Mouse (Mus musculus): ENCODE results near the gene Fstl1.
A peak's percentile ranks its signal among the peaks of the same experiment; 100 is the strongest.

Fstl1 gene

GRCm38 (mm10) chr16:37776860-37777651, at the start of gene Fstl1:
TSS of gene Fstl1 (plus strand) at chr16:37776873.
- DNase-seq (ENCODE audit: extremely low spot score, low spot score): peak; percentile 81

DNA sequence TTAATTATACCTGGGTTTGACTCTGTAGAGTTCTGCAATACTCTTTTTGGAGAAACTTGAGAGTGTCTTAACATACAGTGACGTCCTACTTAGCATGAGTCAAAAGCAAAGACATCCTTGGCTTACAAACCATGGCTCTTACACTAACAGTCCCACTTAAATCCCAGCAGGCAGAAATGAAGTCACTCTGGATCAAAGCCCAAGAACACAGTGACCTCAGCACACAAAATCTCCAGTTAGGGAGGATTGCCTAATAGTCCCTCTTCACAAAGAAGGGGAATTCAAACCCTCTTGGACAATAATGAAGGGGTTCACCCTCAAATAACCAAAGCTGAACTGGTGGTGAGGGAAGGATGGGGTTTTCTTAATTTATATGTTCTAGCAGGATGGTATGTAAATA, 48.0 kb upstream of the Fstl1 start:
- DNase-seq (ENCODE audit: extremely low spot score, low spot score): no peak

GRCm38 (mm10) chr16:37729381-37730150, 47.1 kb upstream of the Fstl1 start:
- DNase-seq (ENCODE audit: extremely low spot score, low spot score): no peak

GRCm38 (mm10) chr16:37730293-37730835, 46.3 kb upstream of the Fstl1 start:
- DNase-seq (ENCODE audit: extremely low spot score, low spot score): no peak

GRCm38 (mm10) chr16:37731431-37731830, 45.2 kb upstream of the Fstl1 start:
- DNase-seq (ENCODE audit: extremely low spot score, low spot score): no peak

DNA sequence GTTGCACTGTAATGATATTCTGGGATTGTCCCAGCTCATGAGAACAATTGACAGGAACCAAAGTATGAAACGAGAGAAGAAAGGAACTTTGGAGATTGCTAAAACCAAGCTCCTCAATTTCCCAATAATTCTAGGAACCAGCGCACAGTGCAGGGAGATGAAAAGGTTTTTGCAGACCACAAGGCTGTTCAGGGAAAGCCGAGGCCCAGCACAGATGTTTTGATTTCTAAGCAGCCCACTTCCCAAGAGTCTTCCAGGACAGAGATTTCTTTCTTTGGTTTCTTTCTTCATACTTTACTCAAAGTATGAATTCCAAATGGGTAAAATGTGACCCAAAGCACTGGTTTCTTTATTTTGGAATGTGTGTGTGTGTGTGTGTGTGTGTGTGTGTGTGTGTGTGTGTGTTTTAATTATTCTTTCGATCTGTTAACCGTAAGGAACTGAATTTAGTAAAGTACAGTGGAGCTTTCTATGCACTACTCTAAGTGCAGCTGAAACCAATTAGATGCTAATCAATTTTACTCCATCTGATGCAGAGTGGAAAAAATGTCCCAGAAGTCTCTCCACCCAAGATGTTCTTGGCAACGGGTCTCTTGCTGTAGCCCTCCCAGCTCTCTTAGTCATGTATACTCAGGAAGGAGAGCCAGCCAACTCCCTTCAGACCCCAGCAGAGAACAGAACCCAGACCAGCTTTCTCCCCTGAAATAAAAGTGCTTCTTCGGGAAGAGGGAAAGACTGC, 44.5 kb upstream of the Fstl1 start:
- no peak for DNase-seq (ENCODE audit: extremely low spot score, low spot score)

DNA sequence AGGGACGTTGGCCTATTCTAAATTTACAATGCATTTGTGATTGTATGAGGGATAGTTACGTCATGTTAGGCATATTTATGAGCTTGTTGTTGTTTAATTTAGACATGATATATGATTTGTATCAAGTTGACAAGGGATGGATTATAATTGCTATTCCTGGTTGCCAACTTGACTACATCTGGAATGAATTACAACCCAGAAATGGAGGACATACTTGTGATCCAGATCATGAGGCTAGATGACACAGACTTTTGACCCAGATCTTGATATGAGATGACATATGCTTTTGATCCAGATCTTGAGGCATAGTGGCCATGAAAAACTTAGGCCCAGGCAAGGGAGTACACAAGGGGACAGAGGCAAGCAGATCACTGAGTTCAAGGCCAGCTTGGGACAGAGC, 36.6 kb upstream of the Fstl1 start:
- DNase-seq (ENCODE audit: extremely low spot score, low spot score): no peak

- DNase-seq (ENCODE audit: extremely low spot score, low spot score): no peak
These were observed 34.4 kb upstream of the Fstl1 start for GRCm38 (mm10) chr16:37742266-37742665.

GRCm38 (mm10) chr16:37752876-37753275, 23.8 kb upstream of the Fstl1 start:
- DNase-seq (ENCODE audit: extremely low spot score, low spot score): no peak

GRCm38 (mm10) chr16:37753809-37754208, 22.9 kb upstream of the Fstl1 start:
- DNase-seq (ENCODE audit: extremely low spot score, low spot score): no peak

DNA sequence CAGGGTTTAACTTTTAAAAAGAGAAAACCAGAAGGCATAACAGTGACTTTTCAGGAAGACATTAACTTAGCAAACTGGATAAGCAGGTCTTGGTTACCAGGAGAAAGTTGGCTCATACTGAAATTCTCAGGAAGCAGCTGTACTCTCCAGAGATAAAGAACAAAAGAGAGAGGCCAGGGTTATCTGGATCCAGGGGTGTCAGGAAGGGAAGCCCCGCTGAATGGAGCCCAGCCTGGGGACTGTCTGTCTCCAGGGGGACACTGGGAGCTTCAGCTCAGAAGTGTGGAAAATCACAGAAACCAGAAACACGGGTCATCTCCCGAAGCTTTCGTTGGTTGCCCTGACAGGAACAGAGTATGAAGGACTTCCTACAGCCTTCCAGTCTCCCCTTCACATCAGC, 22.2 kb upstream of the Fstl1 start:
- no peak for DNase-seq (ENCODE audit: extremely low spot score, low spot score)

GRCm38 (mm10) chr16:37757223-37757622, 19.4 kb upstream of the Fstl1 start:
- no peak for DNase-seq (ENCODE audit: extremely low spot score, low spot score)

- DNase-seq (ENCODE audit: extremely low spot score, low spot score): no peak
These were observed 12.9 kb upstream of the Fstl1 start for GRCm38 (mm10) chr16:37763797-37764196.

- no peak for DNase-seq (ENCODE audit: extremely low spot score, low spot score)
These were observed 360 bp upstream of the Fstl1 start for GRCm38 (mm10) chr16:37776166-37776859.

- no peak for DNase-seq (ENCODE audit: extremely low spot score, low spot score)
These were observed 1.3 kb downstream of the Fstl1 start for GRCm38 (mm10) chr16:37777796-37778475.

DNA sequence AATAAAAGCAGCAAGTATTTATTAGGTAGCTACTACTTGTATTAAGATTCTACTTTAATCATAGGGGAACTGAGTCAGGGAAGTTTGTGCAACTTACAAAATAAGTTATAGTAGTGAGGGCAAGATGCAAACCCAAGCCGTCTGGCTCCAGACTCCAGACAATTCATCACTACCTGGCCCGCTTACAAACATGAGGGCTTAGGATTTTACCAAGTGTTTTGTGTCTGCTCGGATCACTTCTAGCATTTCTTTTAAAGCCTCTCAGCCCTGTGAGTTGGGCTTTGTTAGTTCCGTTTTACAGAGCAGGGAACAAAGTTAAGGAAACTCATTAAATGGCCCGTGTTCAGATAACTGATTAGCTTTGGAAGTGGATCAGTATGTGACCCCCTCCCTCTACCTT, 1.9 kb downstream of the Fstl1 start:
- DNase-seq (ENCODE audit: extremely low spot score, low spot score): no peak

GRCm38 (mm10) chr16:37779651-37780280, 3.1 kb downstream of the Fstl1 start:
- DNase-seq (ENCODE audit: extremely low spot score, low spot score): no peak

- DNase-seq (ENCODE audit: extremely low spot score, low spot score): no peak
These were observed 3.7 kb downstream of the Fstl1 start for GRCm38 (mm10) chr16:37780386-37780785.

DNA sequence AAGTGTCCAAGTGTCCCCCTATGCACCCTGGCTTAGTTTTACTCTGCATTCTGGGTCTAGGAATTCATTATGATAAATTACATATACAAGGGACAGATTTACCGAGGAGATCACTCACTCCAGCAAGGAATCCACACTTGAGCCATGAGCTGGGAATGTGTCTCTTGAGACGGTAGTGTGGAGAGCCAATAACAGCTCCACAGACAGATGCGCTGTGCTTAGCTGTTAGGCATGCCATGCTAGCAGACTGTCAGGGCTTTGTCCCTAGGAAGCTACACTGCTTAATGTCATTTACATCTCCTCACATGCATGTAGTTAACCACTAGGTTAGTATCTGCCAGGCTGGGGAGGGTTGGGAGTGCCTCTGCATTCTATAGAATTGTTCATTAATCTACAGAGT, 4.2 kb downstream of the Fstl1 start:
- DNase-seq (ENCODE audit: extremely low spot score, low spot score): no peak

GRCm38 (mm10) chr16:37784526-37784925, 7.9 kb downstream of the Fstl1 start:
- no peak for DNase-seq (ENCODE audit: extremely low spot score, low spot score)
